Mouse (Mus musculus) CD4-positive, CD25-positive, alpha-beta regulatory T cell, adult 2 months (primary cell): Measurements from ENCODE around the gene Ankrd44.

Source experiments
- DNase-seq: peaks from one replicate; pipeline ENCODE4 v3.0.0-alpha.2; 2012; ENCODE audit warnings: low read depth, low spot score

Gene Ankrd44

GRCm38 (mm10) chr1:54762216-54762807 is 163.9 kb downstream of the Ankrd44 start:
- no peak for DNase-seq

- no peak for DNase-seq
Observed at GRCm38 (mm10) chr1:54759841-54760240, 166.3 kb downstream of the Ankrd44 start.

- no peak for DNase-seq
Observed at GRCm38 (mm10) chr1:54757291-54757690, 168.9 kb downstream of the Ankrd44 start.

GRCm38 (mm10) chr1:54755690-54756365 is 170.4 kb downstream of the Ankrd44 start:
- DNase-seq: no peak

DNA sequence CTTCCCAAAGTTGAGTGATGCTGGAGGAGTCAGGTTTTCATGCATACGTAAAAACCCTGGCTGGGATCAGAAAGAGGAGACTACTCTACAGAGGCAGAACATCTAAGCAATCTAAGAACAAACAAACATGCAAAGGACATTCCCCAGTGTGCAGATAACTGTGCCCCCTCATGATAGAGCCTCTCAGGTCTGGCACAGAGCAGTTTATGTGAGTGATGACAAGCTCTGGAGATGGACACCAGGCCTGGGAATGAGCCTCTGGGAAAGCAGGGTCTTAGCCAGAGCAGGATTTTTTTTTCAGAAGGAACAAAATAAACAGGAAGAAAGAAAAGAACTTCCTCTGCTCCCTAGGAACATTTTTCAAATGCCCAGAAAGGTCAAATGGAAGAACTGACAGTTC is 176.2 kb downstream of the Ankrd44 start:
- no peak for DNase-seq

DNA sequence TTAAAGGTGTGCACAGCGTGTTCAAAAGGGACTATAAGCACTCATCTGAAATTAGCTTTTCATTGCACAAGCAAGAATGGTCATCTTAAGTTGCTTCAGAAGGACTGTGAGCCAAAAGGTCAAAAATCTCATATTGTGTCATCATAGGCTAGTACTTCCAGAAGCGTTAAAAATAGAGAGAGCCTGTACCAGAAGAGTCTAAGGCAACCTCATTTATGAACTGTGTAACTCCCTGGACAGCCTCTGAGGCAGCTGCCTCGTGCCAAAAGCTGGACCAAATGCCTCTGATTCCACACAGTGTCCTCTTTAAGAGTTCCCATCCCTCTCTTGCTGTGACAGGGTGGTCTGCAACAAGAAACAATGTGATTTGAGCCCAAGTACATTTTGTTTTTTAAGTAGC is 176.7 kb downstream of the Ankrd44 start:
- no peak for DNase-seq

DNA sequence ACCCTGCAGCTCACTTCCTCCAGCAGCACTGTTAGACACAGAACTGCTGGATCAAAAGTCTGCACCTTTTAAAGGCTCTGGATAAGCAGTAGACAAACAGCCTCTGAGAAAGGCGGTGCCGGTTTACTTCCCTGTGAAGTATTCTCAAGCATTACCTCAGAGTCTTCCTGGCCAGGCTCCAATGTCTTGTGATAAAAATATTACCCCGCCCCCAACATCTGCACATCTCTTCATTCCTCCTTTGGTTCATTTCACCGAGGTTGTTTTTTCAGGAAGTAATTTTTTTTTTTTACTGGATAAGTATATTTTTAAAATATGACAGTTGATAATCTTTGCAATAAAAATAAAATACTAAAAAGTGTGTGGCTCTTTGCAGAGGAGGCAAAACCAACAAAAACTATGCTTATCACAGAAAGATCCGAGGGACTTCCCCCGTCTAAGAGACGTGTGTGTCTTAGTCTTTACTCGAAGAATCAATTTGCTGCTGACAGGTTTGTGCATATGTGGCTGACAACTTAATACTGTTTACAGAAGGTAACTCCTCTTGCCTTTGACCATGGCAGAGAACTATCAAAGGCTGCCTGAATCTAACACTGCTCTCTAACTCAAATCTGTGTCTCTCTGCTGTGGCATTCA is 178.3 kb downstream of the Ankrd44 start:
- peak; percentile 66 for DNase-seq

DNA sequence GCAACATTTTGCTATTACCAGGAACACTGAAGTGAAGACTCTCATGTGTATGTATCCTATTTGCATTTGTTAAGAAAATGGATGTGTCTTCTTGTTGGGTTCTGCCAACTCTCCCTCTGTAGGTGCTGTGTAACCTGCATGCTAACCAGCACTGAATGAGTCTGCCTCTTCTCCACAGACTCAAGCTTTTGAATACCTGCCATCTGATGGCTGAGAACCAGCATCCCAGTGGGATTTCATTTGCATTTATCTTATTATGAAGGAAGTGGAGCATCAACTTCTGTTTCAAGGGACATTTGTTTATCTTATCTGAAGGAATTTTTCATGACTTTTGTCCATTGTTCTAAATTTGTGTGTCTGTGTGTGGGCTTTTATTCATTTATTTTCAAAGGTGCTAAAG is 180.5 kb downstream of the Ankrd44 start:
- no peak for DNase-seq

DNA sequence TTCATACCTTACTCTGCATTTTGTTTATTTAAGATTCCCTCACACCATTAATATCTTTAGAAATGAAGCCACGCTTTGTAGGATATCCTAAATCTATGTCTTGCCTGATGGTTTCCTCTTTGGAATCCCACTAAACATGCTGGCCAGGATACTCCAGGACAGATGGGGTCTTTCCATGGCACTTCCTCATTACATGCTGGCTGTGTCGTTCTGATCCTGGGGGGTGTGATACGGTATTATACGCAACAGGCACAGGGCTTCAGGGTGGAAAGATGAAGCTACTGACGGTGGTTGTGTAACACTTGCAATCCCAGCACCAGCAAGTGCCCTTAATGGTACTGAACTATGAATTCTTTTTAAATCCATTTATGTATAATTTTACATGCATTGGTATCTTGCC is 182.0 kb downstream of the Ankrd44 start:
- DNase-seq: no peak

GRCm38 (mm10) chr1:54743072-54743471 is 183.1 kb downstream of the Ankrd44 start:
- DNase-seq: no peak

DNA sequence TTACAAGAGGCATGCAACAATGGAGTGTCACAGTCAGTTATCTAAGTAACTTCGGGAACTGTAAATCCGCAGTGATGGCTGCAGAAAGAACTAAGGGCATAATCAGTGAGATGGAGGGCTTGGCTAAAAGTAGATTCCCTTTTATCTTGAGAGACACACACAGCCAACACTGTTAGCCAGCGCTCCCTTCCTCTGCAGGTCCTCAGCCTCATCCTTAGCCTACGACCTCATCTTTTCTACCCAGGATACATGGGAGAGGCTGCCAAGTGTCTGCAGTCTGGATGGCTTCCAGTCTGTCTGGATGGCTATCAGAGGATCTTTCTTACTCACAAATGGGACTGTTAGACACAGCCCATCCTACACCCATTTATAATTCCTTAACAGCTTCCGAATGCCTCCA is 185.3 kb downstream of the Ankrd44 start:
- DNase-seq: no peak

GRCm38 (mm10) chr1:54737472-54737871 is 188.7 kb downstream of the Ankrd44 start:
- no peak for DNase-seq

DNA sequence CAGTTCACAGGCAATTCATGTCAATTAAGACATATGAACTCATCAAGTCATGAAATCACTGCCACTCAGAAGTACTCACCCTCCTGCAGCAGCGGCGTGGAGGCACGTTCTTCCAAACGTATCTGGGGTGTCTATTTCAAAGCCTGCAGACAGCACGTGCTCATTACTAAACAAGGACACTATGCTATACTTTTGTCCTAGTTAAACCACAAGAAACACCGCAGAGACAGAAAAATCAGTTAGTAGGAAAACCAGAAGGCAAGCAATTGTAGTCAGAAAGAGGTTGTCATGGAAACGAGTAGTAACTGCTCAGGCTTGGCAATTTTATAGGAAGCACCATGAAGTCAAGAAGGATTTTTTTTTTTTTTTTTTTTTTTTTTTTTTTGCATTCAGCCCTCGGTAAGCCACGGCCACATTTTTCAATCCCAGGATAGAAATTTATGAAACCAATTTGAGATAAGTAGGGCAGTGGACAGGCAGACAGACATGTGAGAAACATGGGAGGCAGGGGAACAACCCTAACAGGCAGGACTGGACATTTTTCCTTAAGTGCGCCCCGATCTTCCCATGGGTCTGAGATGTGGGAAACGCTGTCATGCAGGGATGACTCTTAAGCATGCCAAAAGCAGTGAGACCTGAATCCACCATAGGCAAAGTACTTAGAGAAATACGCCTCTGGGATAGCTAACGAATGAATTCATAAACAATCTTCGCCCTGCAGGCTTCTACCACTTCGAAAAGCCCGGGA is 191.1 kb downstream of the Ankrd44 start:
- no peak for DNase-seq

- DNase-seq: no peak
Observed at GRCm38 (mm10) chr1:54729316-54729715, 196.9 kb downstream of the Ankrd44 start.

GRCm38 (mm10) chr1:54726555-54726954 is 199.6 kb downstream of the Ankrd44 start:
- no peak for DNase-seq

GRCm38 (mm10) chr1:54716921-54717320 is 209.3 kb downstream of the Ankrd44 start:
- no peak for DNase-seq

- no peak for DNase-seq
Observed at GRCm38 (mm10) chr1:54715061-54715760, 211.0 kb downstream of the Ankrd44 start.

- no peak for DNase-seq
Observed at GRCm38 (mm10) chr1:54713231-54714173, 212.7 kb downstream of the Ankrd44 start.

- no peak for DNase-seq
Observed at GRCm38 (mm10) chr1:54711568-54711967, 214.6 kb downstream of the Ankrd44 start.

- no peak for DNase-seq
Observed at GRCm38 (mm10) chr1:54710550-54710949, 215.6 kb downstream of the Ankrd44 start.
